Mouse (Mus musculus) lung, adult 2 months (tissue): ENCODE measurements around the gene Exph5.

Experiments used
- CTCF ChIP-seq: fragments of 200-500 bp; IDR thresholded peaks from 2 replicates; pipeline ENCODE4 v1.5.1; 2011; ENCODE audit warnings: mild to moderate bottlenecking, low read length, control low read depth; ENCODE audit not compliant: insufficient read depth
- POLR2A ChIP-seq: fragments of 200-500 bp; IDR thresholded peaks from 2 replicates; pipeline ENCODE4 v1.6.1; 2011; ENCODE audit warnings: low read depth, mild to moderate bottlenecking, control low read depth, low read length, borderline replicate concordance; ENCODE audit errors: extremely low read depth

DNA sequence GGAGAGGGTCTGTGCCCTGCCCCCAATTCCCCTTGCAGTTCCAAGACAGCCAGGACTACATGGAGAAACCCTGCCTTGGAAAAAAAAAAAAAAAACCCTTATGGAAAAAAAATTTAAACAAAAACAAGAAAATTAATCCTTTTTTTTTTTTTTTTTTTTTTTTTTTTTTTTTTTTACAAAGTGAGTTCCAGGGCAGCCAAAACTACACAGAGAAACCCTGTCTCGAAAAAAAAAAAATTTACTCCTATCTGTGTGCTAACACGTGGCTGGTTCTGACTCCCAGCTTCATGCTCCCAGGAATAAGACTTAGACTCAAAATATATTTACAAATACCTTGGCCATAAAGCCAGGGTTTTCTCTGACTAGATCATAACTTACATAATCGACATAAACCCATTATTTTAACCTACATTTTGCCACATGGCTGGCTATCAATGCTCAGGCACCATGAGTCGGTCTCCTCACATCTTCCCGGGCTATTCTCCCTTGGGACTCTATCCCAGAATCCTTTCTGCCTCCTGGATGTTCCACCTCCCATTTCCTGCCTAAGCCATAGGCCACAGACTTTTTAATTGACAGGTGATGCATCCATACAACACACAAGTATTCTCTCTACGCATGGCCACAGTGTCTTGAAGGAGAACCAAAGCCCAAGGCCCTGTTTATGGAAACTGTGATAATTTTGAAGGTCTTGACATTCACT lies 102.7 kb downstream of the Exph5 start:
- TF ChIP-seq CTCF (no peak), POLR2A (no peak)
